Mouse (Mus musculus) testis, adult 2 months (tissue): ENCODE measurements around the gene Lrp2. TPM values are rescaled to one million over a fixed set of nuclear protein-coding genes. Genes with fewer than 3 reads are reported as not detected.
"Not testable (repeated sequence)": the region's sequence is repeated elsewhere in the genome, so short reads cannot be mapped to it uniquely, and the experiment has no call there.

ENCODE experiments used
- H3K27ac ChIP-seq: fragments of 200-500 bp; 2 replicates; pipeline ENCODE4 v1.5.1; 2012; ENCODE audit warnings: low read depth, low read length; ENCODE audit not compliant: control insufficient read depth, insufficient read depth
- H3K27me3 ChIP-seq: fragments of 200-500 bp; 2 replicates; pipeline ENCODE4 v1.6.1; 2012; ENCODE audit warnings: mild to moderate bottlenecking, low read length, moderate library complexity; ENCODE audit not compliant: control insufficient read depth, insufficient read depth
- H3K36me3 ChIP-seq: fragments of 200-500 bp; 2 replicates; pipeline ENCODE4 v1.6.1; 2012; ENCODE audit warnings: mild to moderate bottlenecking, low read length; ENCODE audit not compliant: control insufficient read depth, insufficient read depth
- H3K4me1 ChIP-seq: fragments of 200-500 bp; 2 replicates; pipeline ENCODE4 v1.6.1; 2012; ENCODE audit warnings: low read length; ENCODE audit not compliant: control insufficient read depth, insufficient read depth
- H3K4me3 ChIP-seq: fragments of 200-500 bp; 2 replicates; pipeline ENCODE4 v1.5.1; 2012; ENCODE audit warnings: low read depth, mild to moderate bottlenecking, low read length, moderate library complexity, mixed read lengths; ENCODE audit not compliant: control insufficient read depth
- CTCF ChIP-seq: fragments of 200-500 bp; IDR thresholded peaks from 2 replicates; pipeline ENCODE4 v1.5.1; 2012; ENCODE audit warnings: low read depth, mild to moderate bottlenecking, inconsistent platforms, low read length, moderate library complexity; ENCODE audit not compliant: control insufficient read depth, insufficient read depth, insufficient replicate concordance
- POLR2A ChIP-seq: fragments of 200-500 bp; IDR thresholded peaks from 2 replicates; pipeline ENCODE4 v1.6.1; 2012; ENCODE audit warnings: low read depth, mild to moderate bottlenecking, inconsistent platforms, low read length, moderate library complexity; ENCODE audit not compliant: control insufficient read depth
- polyA plus RNA-seq: library from polyadenylated mRNA; depleted of rRNA; stranded (reverse); fragments of >200 nt; gene quantifications from 2 replicates; pipeline ENCODE4 v1.2.3, GENCODE M21; 2012

Lrp2 gene
- polyA plus RNA-seq, 1 experiment = 0.32 TPM

- Histone ChIP-seq H3K27ac (no peak overlapping the region), H3K27me3 (no peaks in the 10 kb centered on the region), H3K4me3 (no peak overlapping the region), H3K36me3 (no peaks in the 10 kb centered on the region), H3K4me1 (peaks cover 3% of the 10 kb centered on the region)
- TF ChIP-seq CTCF = no peak
- TF ChIP-seq POLR2A = no peak
Measured at GRCm38 (mm10) chr2:69582861-69583260, 3.0 kb downstream of the Lrp2 start.

DNA sequence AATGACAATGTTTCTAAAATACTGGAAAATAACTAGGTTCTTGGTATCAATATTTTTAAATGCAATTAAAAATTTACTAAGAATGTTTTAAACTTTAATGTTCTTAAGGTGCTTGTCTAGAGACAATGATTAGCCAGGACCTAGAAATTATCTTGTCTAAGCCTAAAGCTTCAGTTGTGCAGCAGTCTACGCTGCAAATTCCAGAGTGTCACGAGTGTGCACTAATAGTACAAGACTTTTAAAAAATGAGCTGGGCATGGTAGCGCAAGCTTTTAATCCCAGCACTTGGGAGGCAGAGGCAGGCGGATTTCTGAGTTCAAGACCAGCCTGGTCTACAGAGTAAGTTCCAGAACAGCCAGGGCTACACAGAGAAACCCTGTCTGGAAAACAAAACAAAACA is 3.8 kb downstream of the Lrp2 start:
- not testable (repeated sequence) for H3K27ac ChIP-seq, H3K27me3 ChIP-seq

GRCm38 (mm10) chr2:69580091-69580490 is 5.8 kb downstream of the Lrp2 start:
- TF ChIP-seq POLR2A (no peak), CTCF (no peak)
- Histone ChIP-seq H3K27me3 (no peaks in the 10 kb centered on the region), H3K4me3 (no peak overlapping the region), H3K27ac (no peak overlapping the region), H3K36me3 (no peaks in the 10 kb centered on the region), H3K4me1 (peaks cover 2% of the 10 kb centered on the region; the same call in 1 of the 2 replicates)

More for the DNA sequence above, 3.8 kb downstream of the Lrp2 start:
- not testable (repeated sequence) for H3K4me1 ChIP-seq, H3K36me3 ChIP-seq, H3K4me3 ChIP-seq

DNA sequence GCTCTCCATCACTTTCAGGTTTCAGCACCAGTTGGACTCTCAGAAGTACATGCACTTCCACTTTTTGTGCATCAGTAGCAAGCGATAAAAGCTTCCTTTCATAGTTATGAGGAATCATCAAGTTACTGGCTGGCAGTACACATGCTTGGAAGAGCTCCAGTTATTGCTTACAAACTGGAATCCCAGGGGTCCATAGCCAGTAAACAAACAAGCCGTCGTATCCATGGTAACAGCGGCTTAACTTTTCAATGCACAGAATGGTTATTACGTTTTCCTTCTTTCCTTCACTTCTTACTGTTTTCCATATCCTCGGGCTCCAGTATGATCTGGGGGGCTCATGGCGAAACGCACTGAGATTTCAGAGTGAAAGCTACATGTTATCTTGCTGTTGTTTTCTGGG is 7.7 kb downstream of the Lrp2 start:
- H3K27me3 ChIP-seq = no peaks in the 10 kb centered on the region
- H3K4me3 ChIP-seq = no peak overlapping the region
- no peaks in the 10 kb centered on the region for H3K36me3 ChIP-seq
- no peak overlapping the region for H3K27ac ChIP-seq
- H3K4me1 ChIP-seq = no peaks in the 10 kb centered on the region
- TF ChIP-seq CTCF = no peak
- TF ChIP-seq POLR2A = no peak

GRCm38 (mm10) chr2:69576531-69576930 is 9.3 kb downstream of the Lrp2 start:
- TF ChIP-seq CTCF (no peak), POLR2A (no peak)
- Histone ChIP-seq H3K4me1 (no peaks in the 10 kb centered on the region), H3K27ac (no peak overlapping the region), H3K36me3 (no peaks in the 10 kb centered on the region), H3K27me3 (no peaks in the 10 kb centered on the region), H3K4me3 (no peak overlapping the region)

DNA sequence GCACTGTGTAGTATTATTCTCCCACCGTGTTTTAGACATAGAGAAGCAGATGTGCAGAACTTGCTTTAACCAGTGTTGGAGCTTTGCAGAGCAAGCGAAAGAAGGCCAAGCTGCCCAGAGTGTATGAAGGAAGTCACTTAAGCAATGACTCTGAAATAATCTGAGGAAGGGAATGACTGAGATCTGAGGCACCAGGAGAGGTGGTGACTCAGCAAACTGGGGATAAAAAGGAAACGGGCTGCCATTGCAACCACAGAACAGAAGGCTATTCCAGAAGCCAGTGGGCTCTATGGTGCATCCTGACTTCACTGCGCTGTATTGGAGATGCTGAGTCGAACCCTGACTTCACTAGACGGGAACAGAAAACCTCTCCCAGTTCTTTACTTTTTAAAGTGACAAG is 10.9 kb downstream of the Lrp2 start:
- Histone ChIP-seq H3K27me3 (no peaks in the 10 kb centered on the region), H3K36me3 (no peaks in the 10 kb centered on the region), H3K27ac (no peak overlapping the region), H3K4me3 (no peak overlapping the region), H3K4me1 (no peaks in the 10 kb centered on the region)
- no peak for TF ChIP-seq CTCF
- no peak for TF ChIP-seq POLR2A

DNA sequence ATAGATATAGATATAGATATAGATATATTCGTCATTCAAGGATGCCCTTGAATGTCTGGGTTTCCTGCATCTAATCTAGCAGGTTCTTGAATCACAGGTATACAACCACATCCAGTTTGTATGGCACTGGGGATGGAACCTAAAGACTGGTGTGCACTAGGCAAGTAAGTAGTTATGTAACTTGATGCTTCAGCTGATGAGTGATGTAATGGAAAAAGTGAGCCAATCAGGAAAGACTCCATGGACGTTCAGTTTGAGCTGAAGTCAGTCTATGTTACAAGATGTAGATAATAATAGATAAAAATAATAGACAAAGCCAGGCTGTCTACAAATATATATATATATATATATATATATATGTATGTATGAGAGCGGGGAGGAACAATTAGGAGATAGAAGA is 11.6 kb downstream of the Lrp2 start:
- TF ChIP-seq POLR2A (no peak), CTCF (no peak)
- Histone ChIP-seq H3K4me1 (no peaks in the 10 kb centered on the region), H3K36me3 (no peaks in the 10 kb centered on the region), H3K4me3 (no peak overlapping the region), H3K27ac (no peak overlapping the region), H3K27me3 (no peaks in the 10 kb centered on the region)

GRCm38 (mm10) chr2:69573733-69574054 is 12.2 kb downstream of the Lrp2 start:
- Histone ChIP-seq H3K36me3 (no peaks in the 10 kb centered on the region), H3K27me3 (no peaks in the 10 kb centered on the region), H3K27ac (no peak overlapping the region), H3K4me3 (no peak overlapping the region), H3K4me1 (no peaks in the 10 kb centered on the region)
- TF ChIP-seq CTCF = no peak
- no peak for TF ChIP-seq POLR2A
